Mouse (Mus musculus) gastrocnemius, postnatal 14 days (tissue): Measurements from ENCODE around the gene Vmn1r207-ps. TPM values are rescaled to one million over a fixed set of nuclear protein-coding genes. Genes with fewer than 3 reads are reported as not detected.
"Not testable (repeated sequence)": the region's sequence is repeated elsewhere in the genome, so short reads cannot be mapped to it uniquely, and the experiment has no call there.

Experiments used
- DNase-seq: peaks from one replicate; pipeline ENCODE4 v3.0.0; 2021; ENCODE audit warnings: mixed read lengths
- intact Hi-C: fragments of 180-260 bp; cut with DNase I; formaldehyde crosslinking; loops from one replicate; pipeline ENCODE4 v1.15.1; 2025; ENCODE audit warnings: low total_unique reads
- long read RNA-seq, 2 experiments: library from polyadenylated mRNA; stranded (forward); transcript quantifications; one replicate each; pipeline ENCODE4 v2.0.0; 2021
- total RNA-seq, 2 experiments: library from RNA; stranded (reverse); gene quantifications; 2 replicates each; pipeline ENCODE4 v1.2.3; 2021

Gene Vmn1r207-ps
- not detected for total RNA-seq
- long read RNA-seq, experiment 1: 0 reads
- long read RNA-seq, experiment 2: 0 reads

GRCm38 (mm10) chr13:22729529-22729928, at the start of gene Vmn1r207-ps:
Gene Vmn1r207-ps (minus strand): TSS chr13:22729629.
- DNase-seq, intact Hi-C loops: not testable (repeated sequence)

GRCm38 (mm10) chr13:22777300-22777699, 47.9 kb upstream of the Vmn1r207-ps start, which contains the start of gene Vmn1r208:
Gene Vmn1r208 (minus strand): TSS chr13:22777400.
- DNase-seq, intact Hi-C loops: not testable (repeated sequence)

- intact Hi-C loops, DNase-seq: not testable (repeated sequence)
Observed at GRCm38 (mm10) chr13:22771592-22771991, 42.2 kb upstream of the Vmn1r207-ps start.

- intact Hi-C loops: no loop called here
- DNase-seq: no peak
Observed at GRCm38 (mm10) chr13:22747524-22747923, 18.1 kb upstream of the Vmn1r207-ps start.

GRCm38 (mm10) chr13:22706947-22707346, 22.5 kb downstream of the Vmn1r207-ps start:
- intact Hi-C loops, DNase-seq: not testable (repeated sequence)

- DNase-seq, intact Hi-C loops: not testable (repeated sequence)
Observed at GRCm38 (mm10) chr13:22702951-22703350, 26.5 kb downstream of the Vmn1r207-ps start.

Other genes starting within 250 kb of the Vmn1r207-ps start
- gene Vmn1r202, start 224.2 kb downstream of the Vmn1r207-ps start, total RNA-seq: not detected
- gene Vmn1r203, start 211.5 kb downstream of the Vmn1r207-ps start, total RNA-seq: not detected
- not detected for gene Vmn1r204, start 176.4 kb downstream of the Vmn1r207-ps start, total RNA-seq
- gene Vmn1r205, start 136.6 kb downstream of the Vmn1r207-ps start, total RNA-seq: not detected
- not detected for gene Vmn1r206, start 105.4 kb downstream of the Vmn1r207-ps start, total RNA-seq
- gene Vmn1r208, start 47.8 kb upstream of the Vmn1r207-ps start, total RNA-seq: not detected
- not detected for gene Vmn1r209, start 80.1 kb upstream of the Vmn1r207-ps start, total RNA-seq
- not detected for gene Vmn1r210, start 101.7 kb upstream of the Vmn1r207-ps start, total RNA-seq
- gene Vmn1r211, start 127.9 kb upstream of the Vmn1r207-ps start, total RNA-seq: not detected
- not detected for gene Vmn1r212, start 154.6 kb upstream of the Vmn1r207-ps start, total RNA-seq